Mouse (Mus musculus) megakaryocyte, embryonic 14.5 days (primary cell): Measurements from ENCODE around the gene Astn1.

Source experiments
- FLI1 ChIP-seq: IDR thresholded peaks from 2 replicates; pipeline ENCODE4 v1.6.1; 2012; ENCODE audit warnings: low read length, inconsistent platforms, mixed read lengths
- GATA1 ChIP-seq: IDR thresholded peaks from 3 replicates; pipeline ENCODE4 v1.6.1; 2012; ENCODE audit warnings: mixed read lengths, low read length, inconsistent platforms, borderline replicate concordance

DNA sequence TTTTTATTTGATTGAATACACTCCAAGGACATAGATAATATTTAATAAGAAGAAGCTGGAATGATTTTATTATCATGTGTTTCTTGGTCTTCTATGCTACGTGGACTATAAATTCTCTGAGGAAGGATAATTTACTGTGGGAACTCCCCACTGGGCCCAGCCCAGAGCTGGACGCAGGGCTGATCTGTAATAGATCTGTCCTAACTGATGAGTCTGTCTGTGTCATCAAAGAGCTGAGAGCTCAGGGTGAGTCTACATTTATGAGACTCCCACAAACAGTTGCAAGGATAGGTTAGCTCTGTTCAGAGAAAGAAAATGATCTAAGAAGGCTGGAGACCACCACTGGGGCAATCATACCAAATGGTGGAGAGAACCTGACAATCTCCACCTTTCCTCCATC lies 271.4 kb downstream of the Astn1 start:
- no peak for TF ChIP-seq FLI1
- TF ChIP-seq GATA1, result no peak
